Mouse (Mus musculus) right cerebral cortex, postnatal 4 days (tissue): ENCODE measurements at regions not wholly inside any gene's neighbourhood (a gene's known extent, or its start where the extent isn't known, plus 50 kb on each side); places are given as distances from the start of the nearest gene placed in this dataset.

Experiments
- DNase-seq: peaks from one replicate; pipeline ENCODE4 v3.0.0-alpha.2; 2022

DNA sequence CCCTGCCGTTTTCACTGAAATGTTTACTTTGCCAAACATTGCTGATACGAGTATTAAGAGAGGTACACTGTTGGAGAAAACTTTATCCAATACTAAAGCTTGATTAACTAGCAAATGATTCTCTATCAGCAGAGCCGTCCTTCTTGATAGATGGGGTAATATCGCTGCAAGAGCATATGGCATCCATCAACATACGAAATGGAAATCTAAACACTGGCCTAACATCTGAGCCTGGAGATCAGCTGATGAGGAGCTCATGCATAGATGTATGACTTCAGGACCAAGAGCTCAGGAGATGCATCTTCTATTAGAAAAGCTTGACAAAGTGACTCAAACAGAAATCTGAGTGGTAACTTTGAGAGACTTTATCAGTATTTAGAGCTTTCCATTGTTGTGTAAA lies 666.5 kb downstream of the Defb40 start:
- no peak for DNase-seq

DNA sequence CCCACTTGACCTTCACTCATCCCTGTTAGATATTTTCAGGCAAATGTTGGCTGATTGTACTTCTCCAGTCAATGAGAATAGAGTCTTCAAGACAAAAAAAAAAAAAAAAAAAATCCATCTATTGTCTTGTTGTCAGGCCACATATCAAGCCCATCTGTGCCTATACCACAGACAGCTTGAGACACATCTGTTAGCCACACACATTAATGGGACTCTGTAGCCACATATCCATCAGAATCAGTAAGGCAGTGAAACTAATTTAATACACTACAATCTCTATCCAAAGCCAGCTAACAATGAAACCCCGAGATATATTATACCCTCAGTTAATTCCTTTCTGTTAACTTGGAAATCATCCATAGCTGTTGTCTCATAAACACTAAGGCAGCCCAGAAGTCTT lies 667.1 kb downstream of the Defb40 start:
- DNase-seq, result no peak

DNA sequence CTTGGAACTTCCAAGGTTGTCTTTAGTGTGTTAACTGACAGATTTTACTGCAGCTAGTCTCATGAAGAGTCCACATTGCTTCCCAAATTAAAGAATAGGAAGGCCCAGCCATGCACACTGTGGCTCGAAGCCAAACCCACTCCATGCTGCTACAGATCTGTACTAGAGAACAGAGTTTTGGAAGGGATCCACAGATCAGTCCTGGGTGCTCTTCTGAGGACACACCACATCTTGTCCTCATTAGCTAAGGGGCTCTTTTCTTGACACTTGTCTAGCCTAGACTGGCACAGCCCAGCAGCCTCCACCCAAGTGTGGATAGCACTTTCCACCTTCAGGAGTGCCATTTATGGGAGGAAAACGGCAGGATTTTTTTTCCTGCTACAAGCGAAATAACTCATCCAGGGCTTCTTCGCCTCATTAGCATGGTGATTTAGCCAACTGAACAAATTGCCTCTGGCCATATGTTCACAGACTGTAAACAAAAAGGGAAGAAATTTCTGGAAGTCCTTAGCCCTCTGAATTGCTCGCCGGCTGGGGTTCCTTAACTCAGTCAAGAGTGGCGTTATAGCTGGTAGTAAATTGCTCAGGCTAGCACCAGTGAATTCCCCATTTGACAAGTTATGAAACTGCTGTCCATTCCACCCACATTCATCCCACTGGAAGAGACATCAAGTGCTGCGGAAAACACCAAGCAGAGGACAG lies 690.4 kb downstream of the Defb40 start:
- no peak for DNase-seq

- DNase-seq, result no peak
These were observed 698.1 kb downstream of the Defb40 start for GRCm38 (mm10) chr8:18279932-18280331.

DNA sequence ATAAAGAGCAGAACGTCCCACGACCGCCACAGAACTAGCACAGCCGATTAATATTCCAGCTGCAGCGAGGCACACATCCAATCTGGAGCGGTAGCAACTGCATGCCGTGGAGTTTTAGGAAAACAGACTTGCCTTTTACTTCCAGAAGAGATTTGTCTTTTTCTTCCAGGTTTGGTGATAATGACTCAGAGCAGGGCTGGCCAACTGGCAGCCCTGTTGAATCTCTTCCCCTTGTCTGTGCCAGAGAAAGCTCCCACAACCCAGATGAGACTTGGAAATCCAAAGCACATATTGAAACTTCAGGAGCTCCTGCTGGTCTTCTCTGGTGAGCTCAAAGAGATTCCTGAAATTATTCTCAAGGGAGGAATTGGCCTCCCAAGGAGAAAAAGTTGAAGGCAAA lies 709.8 kb downstream of the Defb40 start:
- DNase-seq, result no peak

- DNase-seq, result no peak
These were observed 719.6 kb downstream of the Defb40 start for GRCm38 (mm10) chr8:18258287-18258961.

DNA sequence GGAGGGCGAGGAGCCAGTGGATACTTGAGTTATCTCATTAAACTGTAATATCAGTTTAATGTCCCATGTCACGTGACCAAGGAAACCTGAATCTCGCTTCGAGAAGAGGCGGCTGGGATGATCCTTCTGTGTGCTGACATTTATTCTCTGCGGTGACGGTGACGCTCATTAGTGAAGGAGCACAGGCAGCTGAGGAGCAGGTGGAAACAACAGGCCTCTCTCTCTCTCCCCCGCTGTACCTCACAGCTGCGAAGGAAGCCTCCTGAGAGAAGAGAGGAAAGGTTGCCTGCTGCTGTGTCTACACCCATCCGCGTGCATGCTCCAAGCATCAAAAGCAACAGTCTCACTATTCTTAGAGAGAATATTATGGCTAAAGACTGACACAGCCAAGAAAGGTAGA lies 731.8 kb downstream of the Defb40 start:
- no peak for DNase-seq

DNA sequence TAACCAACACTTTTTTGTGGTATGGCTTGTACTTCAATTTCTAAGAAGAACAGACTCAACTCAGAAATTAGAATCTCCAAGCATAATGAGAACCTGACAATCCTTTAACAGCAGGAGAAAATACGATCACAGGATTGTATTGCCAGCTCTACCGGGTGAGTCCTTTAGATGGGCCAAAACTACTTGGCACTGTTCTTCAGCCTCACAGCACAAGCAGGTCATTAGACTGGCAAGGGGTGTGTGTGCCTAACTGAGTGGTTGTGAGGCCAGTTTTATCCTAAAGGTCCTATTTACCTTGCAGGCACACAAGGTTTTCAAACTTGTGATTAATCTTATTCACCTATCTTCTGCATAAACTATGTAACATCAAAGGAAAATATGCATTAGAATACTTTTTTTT lies 760.5 kb downstream of the Defb40 start:
- DNase-seq, result no peak

DNA sequence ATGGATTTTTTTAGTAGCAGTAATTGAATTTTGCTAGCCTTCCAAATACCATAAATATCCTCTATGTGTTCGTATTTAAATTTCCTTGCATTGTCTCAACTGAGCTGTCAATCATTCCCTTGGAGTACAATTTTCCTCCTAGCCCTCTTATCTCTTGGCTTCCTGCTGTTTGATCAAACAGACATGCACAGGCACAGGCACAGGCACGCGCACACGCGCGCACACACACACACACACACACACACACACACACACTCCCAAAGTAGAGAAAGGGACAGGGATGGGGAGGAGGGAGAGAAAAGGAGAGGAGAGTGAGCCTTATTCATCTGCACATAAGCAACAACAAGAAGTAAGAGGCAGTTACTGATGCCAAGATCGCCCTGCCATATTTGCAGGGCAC lies 760.9 kb downstream of the Defb40 start:
- DNase-seq, result no peak

DNA sequence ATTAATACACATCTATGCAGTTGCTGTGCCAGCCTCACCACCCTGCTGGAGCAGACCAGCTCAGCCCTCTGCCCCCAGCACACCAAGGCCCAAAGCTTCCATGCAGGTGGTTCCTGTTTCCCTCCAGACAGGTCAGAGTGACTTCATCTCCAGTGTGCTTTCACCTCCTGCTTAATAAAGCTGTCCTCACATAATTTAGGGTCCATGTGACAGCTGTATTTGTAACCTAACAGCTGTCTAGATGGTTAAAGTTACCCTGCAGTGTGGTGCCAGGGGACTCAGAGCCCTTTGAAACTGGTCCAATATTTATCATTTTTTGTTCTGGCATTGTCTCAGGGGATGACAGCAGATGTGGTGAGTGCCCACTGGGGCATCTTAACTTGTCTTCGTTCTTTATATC lies 761.5 kb downstream of the Defb40 start:
- DNase-seq, result no peak

DNA sequence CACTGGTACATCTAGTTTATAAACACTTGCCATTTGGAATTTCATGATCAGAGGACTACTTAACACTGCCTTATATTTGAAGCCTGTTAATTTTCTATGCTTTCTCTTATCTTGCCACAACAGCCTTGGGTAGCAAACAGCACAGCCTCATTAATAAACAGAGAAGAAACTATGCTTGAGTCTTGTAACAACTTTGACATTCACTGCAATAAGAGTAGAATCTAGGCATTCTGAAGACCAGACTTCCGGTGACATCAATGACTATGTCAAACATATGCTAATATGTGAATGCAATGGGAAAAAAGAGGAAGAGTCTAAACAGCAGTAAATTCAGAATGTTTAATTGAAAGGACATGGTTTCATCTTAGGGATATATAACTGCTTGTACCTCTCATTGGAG lies 768.0 kb downstream of the Defb40 start:
- no peak for DNase-seq

GRCm38 (mm10) chr8:18208658-18209057 lies 769.4 kb downstream of the Defb40 start:
- DNase-seq, result no peak

DNA sequence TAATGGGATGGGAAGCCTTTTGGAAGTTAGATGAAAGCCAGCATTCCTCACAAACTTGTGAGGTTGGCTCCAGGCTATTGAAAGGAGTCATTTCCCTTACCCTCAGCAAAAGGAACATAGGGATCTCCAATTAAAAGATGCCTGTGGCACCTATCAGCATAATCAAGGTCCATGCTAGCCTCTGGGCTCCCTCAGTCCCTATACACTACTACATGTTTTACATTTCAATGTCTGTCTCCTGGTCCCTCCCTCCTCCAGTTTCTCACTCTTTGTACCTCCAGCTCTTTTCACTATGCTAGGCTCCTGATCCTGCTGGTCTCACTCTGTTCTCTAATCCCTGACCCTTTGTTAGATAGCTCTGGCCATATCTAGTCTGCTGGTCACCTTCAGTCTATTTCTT lies 790.6 kb downstream of the Defb40 start:
- no peak for DNase-seq

DNA sequence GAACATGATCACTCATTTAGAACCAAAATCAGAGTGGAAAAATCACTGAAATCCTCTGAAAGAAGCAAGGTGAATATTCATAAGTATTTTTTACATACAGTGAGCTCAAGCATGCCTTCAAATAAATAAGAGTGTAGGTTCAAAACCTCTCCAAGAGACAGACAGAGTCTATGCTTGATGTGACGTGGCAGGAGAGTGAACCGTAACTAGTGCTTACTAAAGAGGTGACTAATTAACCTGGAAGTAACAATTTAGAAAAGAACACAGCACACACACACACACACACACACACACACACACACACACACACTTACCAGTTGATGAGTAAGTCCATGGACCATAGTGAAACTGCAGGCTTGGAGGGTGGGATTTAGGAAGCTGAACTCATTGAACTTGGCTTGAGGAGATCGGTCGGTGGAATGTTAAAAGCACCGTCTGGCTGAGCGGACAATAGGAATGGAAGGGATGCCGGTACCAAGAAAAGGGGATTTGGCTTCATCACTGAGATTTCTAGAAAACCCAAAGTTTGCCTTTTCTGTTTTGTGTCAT lies 802.4 kb downstream of the Defb40 start:
- no peak for DNase-seq

GRCm38 (mm10) chr8:18158619-18159018 lies 819.4 kb downstream of the Defb40 start:
- DNase-seq, result no peak

DNA sequence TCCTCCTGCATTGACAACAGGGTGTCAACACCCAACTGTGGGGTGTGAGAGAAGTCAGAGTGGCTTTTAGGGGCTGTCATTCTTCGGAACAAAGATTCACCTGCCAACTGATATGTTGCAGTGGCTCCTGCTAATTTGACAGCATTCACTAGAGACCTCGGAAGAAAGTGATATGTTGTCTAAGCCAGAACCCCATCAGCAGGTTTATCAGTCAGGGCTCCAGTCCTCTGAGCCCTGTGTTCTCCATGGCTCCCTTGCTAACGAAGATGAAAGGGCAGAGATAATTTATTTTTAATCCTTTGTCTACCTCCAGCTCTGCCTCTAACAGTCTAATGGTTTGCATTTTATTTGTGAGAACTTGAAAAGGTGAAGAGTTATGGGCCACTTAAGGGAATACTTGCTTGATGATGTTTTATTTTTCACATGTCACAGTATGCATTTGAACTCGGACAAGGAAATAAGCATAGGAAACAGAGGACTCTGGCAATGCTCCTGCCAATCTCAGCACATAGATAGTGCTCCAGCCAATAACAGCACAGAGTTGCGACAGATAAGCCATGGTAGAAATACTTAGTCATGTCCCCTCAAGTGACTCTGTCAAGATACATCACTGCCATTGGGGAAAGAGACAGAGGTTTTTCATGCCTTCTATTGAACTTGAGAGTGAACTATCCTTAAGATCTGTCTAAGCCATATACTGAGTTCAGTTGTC lies 862.6 kb downstream of the Defb40 start:
- no peak for DNase-seq

DNA sequence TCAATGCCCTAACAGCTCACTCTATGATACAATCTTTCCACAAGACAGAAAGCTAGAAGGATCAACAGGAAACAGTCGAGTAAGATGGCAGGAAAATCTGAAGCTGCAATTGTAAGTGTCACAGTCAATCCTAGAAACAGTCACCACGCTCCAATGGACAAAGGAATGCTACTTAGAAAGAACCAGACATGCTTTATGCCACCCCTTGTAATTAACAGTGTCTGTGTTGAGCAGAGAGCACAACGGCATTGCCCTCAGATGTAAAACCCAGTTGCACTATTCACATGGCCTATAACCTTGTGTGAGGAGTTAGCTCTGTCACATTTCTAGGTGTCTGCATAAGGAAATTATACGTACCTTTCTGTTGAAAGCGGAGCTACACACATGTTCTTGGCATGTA lies 864.8 kb downstream of the Defb40 start:
- no peak for DNase-seq

DNA sequence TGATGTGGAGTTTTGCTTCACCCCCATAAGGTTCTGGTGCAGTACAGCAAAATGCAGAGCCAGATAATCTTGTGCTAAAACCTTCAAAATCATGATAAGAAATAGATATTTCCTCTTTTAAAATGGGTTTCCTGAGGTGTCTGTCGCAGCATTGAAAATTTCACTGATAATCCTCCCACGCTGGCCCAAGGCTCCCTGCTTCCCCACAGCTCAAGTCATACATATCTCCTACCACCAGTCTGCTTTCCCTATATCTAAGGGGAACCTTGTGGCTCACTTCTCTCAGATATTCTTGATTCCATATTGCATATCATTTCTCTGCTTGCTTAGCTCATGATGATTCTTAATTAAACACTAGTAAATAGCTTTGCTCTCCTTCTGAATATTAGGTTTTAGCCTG lies 868.6 kb downstream of the Defb40 start:
- DNase-seq, result no peak

- DNase-seq, result no peak
These were observed 871.2 kb downstream of the Defb40 start for GRCm38 (mm10) chr8:18106827-18107226.

GRCm38 (mm10) chr8:18065456-18065855 lies 912.6 kb downstream of the Defb40 start:
- DNase-seq, result no peak

- DNase-seq, result no peak
These were observed 918.5 kb downstream of the Defb40 start for GRCm38 (mm10) chr8:18059526-18059925.

DNA sequence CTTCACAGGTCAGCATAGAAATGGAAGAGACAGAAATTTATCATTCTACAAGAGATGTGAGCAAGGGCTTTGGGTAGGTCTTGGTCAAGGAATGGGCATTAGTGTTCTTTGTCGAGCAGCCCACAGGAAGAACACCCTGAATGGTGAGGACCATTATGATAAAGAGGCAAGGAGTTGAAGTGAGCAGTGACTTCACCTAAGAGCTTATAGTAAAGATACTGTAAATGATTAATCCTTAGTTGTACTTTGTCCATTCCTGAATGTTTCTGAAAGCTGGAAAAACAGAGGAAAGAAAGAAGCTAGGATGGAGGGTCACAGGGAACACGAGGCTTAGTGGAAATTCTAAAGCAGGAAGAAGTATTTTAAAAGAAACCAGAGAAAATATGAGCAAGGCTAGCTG lies 956.9 kb downstream of the Defb40 start:
- DNase-seq, result no peak

DNA sequence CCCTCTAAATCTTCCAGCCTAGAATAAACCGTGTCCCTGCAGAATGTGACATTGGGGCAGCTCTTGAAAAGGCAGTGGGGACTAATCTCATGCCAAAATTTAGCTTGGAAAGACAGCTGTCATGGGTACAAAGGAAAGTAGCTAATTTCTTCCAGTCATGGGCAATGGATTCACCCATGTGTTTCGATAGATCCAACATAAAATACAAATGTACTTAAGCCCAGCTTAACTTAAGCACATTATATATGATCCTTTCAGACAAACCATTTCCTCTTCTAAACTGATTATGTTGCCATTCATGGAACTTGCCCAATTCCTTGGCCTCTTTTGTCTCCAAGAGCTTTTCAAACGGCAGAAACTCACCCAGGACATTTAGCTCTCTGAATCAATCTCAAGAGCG lies 970.5 kb downstream of the Defb40 start:
- DNase-seq, result no peak

DNA sequence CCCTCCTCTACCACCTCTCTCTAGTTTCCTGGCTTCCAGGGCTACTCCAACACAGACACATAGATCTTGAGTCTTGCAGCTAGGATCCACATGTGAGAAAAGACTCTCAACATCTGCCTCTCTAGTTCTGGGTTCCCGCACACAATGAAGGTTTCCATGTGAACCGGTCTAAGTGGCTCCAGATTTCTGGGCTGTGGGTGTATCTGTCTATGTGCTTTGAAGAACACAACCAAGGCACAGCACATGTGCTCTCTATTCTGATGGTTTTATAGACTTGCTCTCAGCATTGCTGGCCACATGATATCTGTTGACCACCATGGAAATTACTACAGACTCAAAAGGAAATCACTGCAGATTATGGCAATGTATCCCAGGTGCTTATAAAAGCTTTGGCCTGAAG lies 972.4 kb downstream of the Defb40 start:
- DNase-seq, result no peak
